Mouse (Mus musculus): Measurements from ENCODE around the gene Mgat2. TPM values are rescaled to one million over a fixed set of nuclear protein-coding genes. Genes with fewer than 3 reads are reported as not detected.
"Not testable (repeated sequence)": the region's sequence is repeated elsewhere in the genome, so short reads cannot be mapped to it uniquely, and the experiment has no call there.

The Mgat2 gene
- polyA plus RNA-seq, 1 experiment from 2014 or later: 40.6 TPM

DNA sequence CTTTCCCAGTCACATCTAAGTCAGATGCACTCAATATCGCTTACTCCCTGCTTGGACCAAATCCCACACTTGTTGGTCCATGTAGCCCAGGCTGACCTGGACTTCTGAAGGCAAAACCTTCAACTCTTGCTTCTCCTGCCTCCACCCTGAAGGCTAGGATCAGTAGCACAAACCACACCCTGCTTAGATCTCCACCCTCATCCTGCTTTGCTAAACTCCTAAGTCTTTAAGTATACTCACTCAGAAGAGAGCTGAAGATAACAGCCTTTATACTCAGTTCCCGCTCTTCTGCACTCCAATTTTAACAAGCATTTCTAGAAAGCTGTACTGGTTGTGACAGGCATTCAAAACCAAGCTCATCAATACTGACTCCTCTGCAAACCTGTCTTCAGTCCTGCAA is 26.9 kb upstream of the Mgat2 start:
- no peak for ATAC-seq (replicated peaks; ENCODE audit: low FRiP score)
- no peaks in the 10 kb centered on the region; the same call in 1 of the 2 replicates for H3K4me1 ChIP-seq (replicated peaks; ENCODE audit: control insufficient read depth, insufficient read depth, low read length)
- WGBS: 100% methylated on average over 2 of the region's 2 CpGs
- H3K36me3 ChIP-seq (ENCODE audit: control insufficient read depth, insufficient read depth, low read length): peaks cover 9% of the 10 kb centered on the region; the same call in 1 of the 2 replicates
- no peaks in the 10 kb centered on the region for H3K27me3 ChIP-seq (ENCODE audit: control insufficient read depth, insufficient read depth, low read length)
- no peak overlapping the region for H3K27ac ChIP-seq (ENCODE audit: low read depth, low read length)
- no peak overlapping the region for H3K4me3 ChIP-seq (ENCODE audit: low read depth, low read length)
- no peak overlapping the region for H3K9ac ChIP-seq (ENCODE audit: low read length)
- H3K9me3 ChIP-seq (ENCODE audit: control insufficient read depth, low read length): no peaks in the 10 kb centered on the region
- DNase-seq (ENCODE audit: low spot score): no peak
- H3K4me2 ChIP-seq (ENCODE audit: low read depth, low read length, severe bottlenecking): no peak overlapping the region

DNA sequence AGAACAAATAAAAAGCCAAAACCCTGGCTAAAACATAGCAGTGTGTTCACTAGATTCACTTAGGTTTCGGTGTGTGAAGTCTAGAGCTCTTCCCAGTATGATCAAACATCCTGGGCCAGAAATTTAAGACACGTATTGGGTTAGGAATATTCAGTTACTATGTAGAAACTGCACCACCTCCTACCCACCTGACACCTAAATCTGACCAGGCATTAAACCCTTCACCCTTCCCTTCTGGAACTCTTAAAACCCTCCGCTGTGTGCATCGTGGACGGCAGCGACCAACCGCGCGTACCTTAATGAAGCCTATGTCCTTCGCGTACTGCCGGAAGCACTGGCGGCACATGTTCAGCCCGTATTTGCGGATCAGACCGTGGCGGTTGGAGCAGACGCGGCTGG is 25.6 kb upstream of the Mgat2 start:
- DNase-seq (ENCODE audit: low spot score) (no peak), ATAC-seq (replicated peaks; ENCODE audit: low FRiP score) (no peak)
- H3K4me1 ChIP-seq (replicated peaks; ENCODE audit: control insufficient read depth, insufficient read depth, low read length): no peaks in the 10 kb centered on the region; the same call in 1 of the 2 replicates
- peak overlapping the region; percentile 90 for H3K27ac ChIP-seq (ENCODE audit: low read depth, low read length)
- peak overlapping the region; percentile 69 for H3K4me3 ChIP-seq (ENCODE audit: low read depth, low read length)
- H3K4me2 ChIP-seq (ENCODE audit: low read depth, low read length, severe bottlenecking): peak overlapping the region; percentile 50
- peak overlapping the region; percentile 88 for H3K9ac ChIP-seq (ENCODE audit: low read length)
- H3K9me3 ChIP-seq (ENCODE audit: control insufficient read depth, low read length): no peaks in the 10 kb centered on the region
- 1% methylated on average over 19 of the region's 19 CpGs for WGBS
- H3K27me3 ChIP-seq (ENCODE audit: control insufficient read depth, insufficient read depth, low read length): no peaks in the 10 kb centered on the region
- H3K36me3 ChIP-seq (ENCODE audit: control insufficient read depth, insufficient read depth, low read length): peaks cover 9% of the 10 kb centered on the region; the same call in 1 of the 2 replicates

DNA sequence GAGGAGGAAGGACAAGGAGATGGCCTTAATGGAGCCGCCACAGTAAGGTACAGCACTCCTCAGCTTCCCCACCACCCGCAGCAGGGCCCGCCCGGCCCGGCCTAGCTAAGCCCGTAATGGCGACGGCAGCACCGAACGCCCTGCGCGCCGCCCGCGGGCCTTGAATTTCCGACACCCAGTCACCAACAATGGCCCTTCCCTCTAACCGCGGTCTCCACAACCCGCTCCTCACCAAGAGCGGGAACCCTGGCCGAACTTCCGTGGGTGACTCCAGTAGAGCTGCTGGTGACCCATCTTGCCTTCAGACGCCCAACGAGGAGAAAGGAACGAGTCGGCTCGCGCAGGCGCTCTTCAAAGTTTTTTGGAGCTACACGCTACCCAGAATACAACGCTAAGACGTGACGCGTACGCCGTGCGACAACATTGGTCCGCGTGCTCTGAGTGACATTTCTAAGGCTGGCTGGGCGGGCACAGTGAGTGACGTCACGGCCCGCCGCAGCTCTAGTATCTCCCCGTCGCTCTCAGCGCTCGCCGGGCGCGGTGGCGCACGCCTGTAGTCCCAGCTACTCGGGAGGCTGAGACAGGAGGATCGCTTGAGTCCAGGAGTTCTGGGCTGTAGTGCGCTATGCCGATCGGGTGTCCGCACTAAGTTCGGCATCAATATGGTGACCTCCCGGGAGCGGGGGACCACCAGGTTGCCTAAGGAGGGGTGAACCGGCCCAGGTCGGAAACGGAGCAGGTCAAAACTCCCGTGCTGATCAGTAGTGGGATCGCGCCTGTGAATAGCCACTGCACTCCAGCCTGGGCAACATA is 25.0 kb upstream of the Mgat2 start, which contains the start of gene Rps29:
Gene Rps29, minus strand, starts transcription at position 422 of the 813 bp plus-strand sequence.
- H3K9me3 ChIP-seq (ENCODE audit: control insufficient read depth, low read length); H3K36me3 ChIP-seq (ENCODE audit: control insufficient read depth, insufficient read depth, low read length); H3K27me3 ChIP-seq (ENCODE audit: control insufficient read depth, insufficient read depth, low read length); H3K4me1 ChIP-seq (replicated peaks; ENCODE audit: control insufficient read depth, insufficient read depth, low read length): not testable (repeated sequence)
- peak; percentile 99 for ATAC-seq (replicated peaks; ENCODE audit: low FRiP score)
- H3K4me2 ChIP-seq (ENCODE audit: low read depth, low read length, severe bottlenecking): peak within 1 kb of the TSS; percentile 50
- H3K4me3 ChIP-seq (ENCODE audit: low read depth, low read length): peak within 1 kb of the TSS; percentile 69
- under 1% methylated on average over 56 of the region's 68 CpGs for WGBS
- DNase-seq (ENCODE audit: low spot score): peak; percentile 99
- H3K27ac ChIP-seq (ENCODE audit: low read depth, low read length): peak within 1 kb of the TSS; percentile 90
- H3K9ac ChIP-seq (ENCODE audit: low read length): peak within 1 kb of the TSS; percentile 88

DNA sequence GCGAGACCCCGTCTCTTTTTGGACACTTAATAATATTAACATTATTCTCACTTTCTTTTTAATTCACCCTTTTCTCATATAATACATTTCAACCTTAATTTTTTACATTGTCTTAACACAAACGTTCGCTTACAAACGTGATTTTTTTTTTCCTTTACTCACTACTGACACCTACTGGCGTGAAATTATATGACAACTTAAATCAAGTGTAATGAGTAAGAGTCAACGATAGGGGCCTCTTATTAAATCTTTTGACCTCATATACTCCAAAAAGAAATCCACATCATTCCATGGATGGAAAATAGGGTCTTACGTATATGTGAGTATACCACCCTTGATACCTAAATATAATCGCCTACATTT is 24.4 kb upstream of the Mgat2 start:
- ATAC-seq (replicated peaks; ENCODE audit: low FRiP score): peak; percentile 8; the same call in 1 of the 2 replicates
- no peak overlapping the region for H3K4me3 ChIP-seq (ENCODE audit: low read depth, low read length)
- H3K36me3 ChIP-seq (ENCODE audit: control insufficient read depth, insufficient read depth, low read length): peaks cover 9% of the 10 kb centered on the region; the same call in 1 of the 2 replicates
- no peaks in the 10 kb centered on the region; the same call in 1 of the 2 replicates for H3K4me1 ChIP-seq (replicated peaks; ENCODE audit: control insufficient read depth, insufficient read depth, low read length)
- WGBS: 6% methylated on average over 9 of the region's 9 CpGs
- no peak overlapping the region for H3K9ac ChIP-seq (ENCODE audit: low read length)
- no peak for DNase-seq (ENCODE audit: low spot score)
- H3K4me2 ChIP-seq (ENCODE audit: low read depth, low read length, severe bottlenecking): 0 out of 2 replicates have a peak overlapping the region, but pooled peaks have one; percentile 18
- no peaks in the 10 kb centered on the region for H3K9me3 ChIP-seq (ENCODE audit: control insufficient read depth, low read length)
- H3K27ac ChIP-seq (ENCODE audit: low read depth, low read length): no peak overlapping the region
- H3K27me3 ChIP-seq (ENCODE audit: control insufficient read depth, insufficient read depth, low read length): no peaks in the 10 kb centered on the region

DNA sequence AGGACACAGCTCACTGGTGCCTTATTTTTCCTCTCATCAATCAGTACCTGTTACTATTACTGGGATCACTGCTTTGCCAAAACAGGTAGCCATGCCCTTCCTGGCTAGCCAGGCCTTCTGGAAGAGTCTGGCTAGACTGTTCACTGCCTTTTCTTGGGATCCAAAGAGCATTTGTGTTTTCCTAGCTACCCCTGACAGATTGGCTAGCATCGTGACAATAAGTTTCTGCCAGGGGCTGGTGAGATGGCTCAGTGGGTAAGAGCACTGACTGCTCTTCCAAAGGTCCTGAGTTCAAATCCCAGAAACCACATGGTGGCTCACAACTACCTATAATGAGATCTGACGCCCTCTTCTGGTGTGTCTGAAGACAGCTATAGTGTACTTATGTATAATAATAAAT is 23.3 kb upstream of the Mgat2 start:
- not testable (repeated sequence) for H3K27me3 ChIP-seq (ENCODE audit: control insufficient read depth, insufficient read depth, low read length); H3K4me1 ChIP-seq (replicated peaks; ENCODE audit: control insufficient read depth, insufficient read depth, low read length); H3K36me3 ChIP-seq (ENCODE audit: control insufficient read depth, insufficient read depth, low read length); H3K27ac ChIP-seq (ENCODE audit: low read depth, low read length); H3K4me3 ChIP-seq (ENCODE audit: low read depth, low read length); H3K9ac ChIP-seq (ENCODE audit: low read length); H3K4me2 ChIP-seq (ENCODE audit: low read depth, low read length, severe bottlenecking); H3K9me3 ChIP-seq (ENCODE audit: control insufficient read depth, low read length); ATAC-seq (replicated peaks; ENCODE audit: low FRiP score); DNase-seq (ENCODE audit: low spot score)
- WGBS: 83% methylated on average over 2 of the region's 2 CpGs

DNA sequence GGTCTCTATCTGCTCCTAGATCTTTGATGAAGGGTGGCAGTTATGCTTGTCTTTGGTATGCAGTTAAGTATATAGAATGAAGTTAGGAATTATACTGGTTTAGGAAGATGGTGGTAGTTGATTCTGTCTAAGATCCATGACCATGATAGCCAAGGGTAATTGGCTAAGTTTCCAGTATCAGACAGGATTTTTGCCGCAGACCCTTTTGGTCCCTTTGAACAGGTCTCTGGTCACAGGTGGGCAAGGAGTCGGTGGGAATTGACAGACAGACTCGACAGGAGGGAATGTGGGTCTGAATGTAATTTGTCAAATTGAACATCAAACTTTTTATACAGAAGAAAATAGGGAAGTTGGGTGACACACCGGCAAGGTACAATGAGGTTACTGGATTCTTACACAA is 20.4 kb upstream of the Mgat2 start:
- not testable (repeated sequence) for H3K4me2 ChIP-seq (ENCODE audit: low read depth, low read length, severe bottlenecking); ATAC-seq (replicated peaks; ENCODE audit: low FRiP score); H3K4me1 ChIP-seq (replicated peaks; ENCODE audit: control insufficient read depth, insufficient read depth, low read length); H3K9me3 ChIP-seq (ENCODE audit: control insufficient read depth, low read length); H3K36me3 ChIP-seq (ENCODE audit: control insufficient read depth, insufficient read depth, low read length); H3K4me3 ChIP-seq (ENCODE audit: low read depth, low read length); H3K27ac ChIP-seq (ENCODE audit: low read depth, low read length); H3K9ac ChIP-seq (ENCODE audit: low read length); DNase-seq (ENCODE audit: low spot score); H3K27me3 ChIP-seq (ENCODE audit: control insufficient read depth, insufficient read depth, low read length)
- WGBS: 86% methylated on average over 4 of the region's 4 CpGs

DNA sequence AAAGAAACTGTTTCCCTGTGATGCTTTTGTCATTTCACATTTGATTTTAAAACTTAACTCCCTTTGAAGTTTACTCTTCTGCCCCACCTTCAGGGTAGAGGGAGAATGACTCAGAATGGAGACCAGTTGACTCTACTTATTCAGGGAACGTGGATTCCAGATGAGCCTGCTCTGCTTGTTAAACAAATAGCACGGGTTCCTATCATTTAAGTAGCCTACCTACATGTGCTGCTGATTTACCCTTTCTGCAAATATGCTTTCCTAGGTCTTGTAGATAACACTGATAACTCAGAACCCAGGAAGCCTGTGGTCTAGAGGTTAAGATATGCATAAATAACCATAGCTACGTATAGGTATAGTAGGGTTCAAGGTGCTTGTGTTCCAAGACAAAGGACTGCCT is 19.1 kb upstream of the Mgat2 start:
- WGBS: 68% methylated on average over 3 of the region's 3 CpGs
- H3K4me3 ChIP-seq (ENCODE audit: low read depth, low read length): no peak overlapping the region
- H3K4me2 ChIP-seq (ENCODE audit: low read depth, low read length, severe bottlenecking): no peak overlapping the region
- no peaks in the 10 kb centered on the region; the same call in 1 of the 2 replicates for H3K4me1 ChIP-seq (replicated peaks; ENCODE audit: control insufficient read depth, insufficient read depth, low read length)
- ATAC-seq (replicated peaks; ENCODE audit: low FRiP score): no peak
- H3K27me3 ChIP-seq (ENCODE audit: control insufficient read depth, insufficient read depth, low read length): no peaks in the 10 kb centered on the region
- H3K9ac ChIP-seq (ENCODE audit: low read length): no peak overlapping the region
- no peaks in the 10 kb centered on the region for H3K9me3 ChIP-seq (ENCODE audit: control insufficient read depth, low read length)
- H3K27ac ChIP-seq (ENCODE audit: low read depth, low read length): no peak overlapping the region
- no peak for DNase-seq (ENCODE audit: low spot score)
- H3K36me3 ChIP-seq (ENCODE audit: control insufficient read depth, insufficient read depth, low read length): no peaks in the 10 kb centered on the region

DNA sequence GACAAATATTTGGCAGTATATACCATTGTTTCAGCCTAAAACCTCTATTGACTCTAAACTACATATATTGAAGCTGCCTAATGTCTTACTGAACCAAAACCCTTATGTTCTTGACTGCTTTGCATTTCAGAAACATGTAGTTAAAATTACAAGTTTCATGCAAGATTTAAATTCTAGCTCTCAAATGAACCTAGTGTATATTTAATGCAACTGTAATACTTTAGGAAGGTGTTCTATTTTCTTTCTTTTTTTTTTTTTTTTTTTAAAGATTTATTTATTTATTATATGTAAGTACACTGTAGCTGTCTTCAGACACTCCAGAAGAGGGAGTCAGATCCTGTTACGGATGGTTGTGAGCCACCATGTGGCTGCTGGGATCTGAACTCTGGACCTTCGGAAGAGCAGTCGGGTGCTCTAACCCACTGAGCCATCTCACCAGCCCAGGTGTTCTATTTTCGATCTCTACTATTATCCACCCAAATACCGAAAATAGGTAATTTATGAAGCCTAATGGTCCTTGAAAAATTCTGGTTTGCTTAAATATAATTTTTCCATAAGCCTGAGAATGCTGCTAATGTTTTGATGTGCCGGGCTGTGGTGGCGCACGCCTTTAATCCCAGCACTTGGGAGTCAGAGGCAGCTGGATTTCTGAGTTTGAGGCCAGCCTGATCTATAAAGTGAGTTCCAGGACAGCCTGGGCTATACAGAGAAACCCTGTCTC is 16.9 kb upstream of the Mgat2 start:
- H3K27me3 ChIP-seq (ENCODE audit: control insufficient read depth, insufficient read depth, low read length); H3K4me3 ChIP-seq (ENCODE audit: low read depth, low read length); H3K4me1 ChIP-seq (replicated peaks; ENCODE audit: control insufficient read depth, insufficient read depth, low read length); H3K4me2 ChIP-seq (ENCODE audit: low read depth, low read length, severe bottlenecking); H3K27ac ChIP-seq (ENCODE audit: low read depth, low read length); H3K9me3 ChIP-seq (ENCODE audit: control insufficient read depth, low read length); DNase-seq (ENCODE audit: low spot score); H3K9ac ChIP-seq (ENCODE audit: low read length); ATAC-seq (replicated peaks; ENCODE audit: low FRiP score); H3K36me3 ChIP-seq (ENCODE audit: control insufficient read depth, insufficient read depth, low read length): not testable (repeated sequence)
- WGBS: 72% methylated on average over 8 of the region's 8 CpGs

Measured in forebrain, embryonic 11.5 days (tissue).